Mouse (Mus musculus): Measurements from ENCODE around the gene Cfap77. TPM values are rescaled to one million over a fixed set of nuclear protein-coding genes. Genes with fewer than 3 reads are reported as not detected.

Cfap77 gene
- polyA plus RNA-seq, 1 experiment from 2014 or later: 0.55 TPM

DNA sequence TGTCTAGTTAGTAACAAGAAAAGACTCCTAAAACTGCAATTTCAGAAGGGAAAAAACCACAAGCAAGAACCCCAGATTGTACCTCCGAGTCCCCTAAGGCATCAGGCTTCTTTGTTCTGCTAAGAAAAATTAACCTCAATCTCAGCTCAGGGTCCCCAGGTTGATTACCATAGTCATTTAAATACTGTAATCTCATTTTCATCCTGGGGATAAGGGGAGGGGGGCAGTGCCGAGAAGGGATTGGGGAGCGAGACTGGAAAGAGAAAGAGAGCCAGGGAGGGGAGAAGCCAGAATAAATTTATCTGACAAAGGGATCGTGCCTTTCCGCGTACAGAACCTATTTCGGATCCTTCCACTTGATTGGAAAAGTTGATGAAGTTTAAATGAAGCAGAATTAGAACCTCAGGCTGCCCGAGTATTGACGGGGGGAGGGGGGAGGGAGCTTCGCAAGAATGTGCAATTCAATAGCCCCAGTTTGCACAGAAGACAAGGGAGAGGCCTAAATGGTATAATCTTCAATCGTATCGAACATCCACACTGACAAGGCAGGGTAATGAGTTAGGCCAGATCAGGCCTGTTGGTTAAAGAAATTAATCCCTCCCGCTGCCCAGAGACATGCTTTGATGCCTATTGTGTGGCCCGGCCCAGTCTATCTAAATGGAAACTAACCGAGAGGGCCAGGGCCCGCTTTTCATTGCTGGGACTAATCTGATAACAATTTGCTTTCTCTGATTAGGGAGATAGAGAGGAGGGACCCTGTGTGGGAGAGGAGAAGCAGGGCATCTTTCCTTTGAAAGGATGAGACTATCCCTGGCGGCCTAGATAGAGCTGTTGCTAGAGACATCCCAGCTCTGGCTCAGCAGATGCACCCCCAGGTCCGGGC lies 14.0 kb downstream of the Cfap77 start:
- Histone ChIP-seq H3K4me1 (replicated peaks; ENCODE audit: control insufficient read depth, insufficient read depth, low read length) (peaks cover 6% of the 10 kb centered on the region), H3K36me3 (ENCODE audit: control insufficient read depth, insufficient read depth, low read length) (no peaks in the 10 kb centered on the region), H3K9me3 (ENCODE audit: control insufficient read depth, low read length) (no peaks in the 10 kb centered on the region), H3K9ac (ENCODE audit: low read length) (no peak overlapping the region), H3K4me2 (ENCODE audit: low read depth, low read length, severe bottlenecking) (peak overlapping the region; percentile 9; the same call in 1 of the 2 replicates), H3K27ac (ENCODE audit: low read depth, low read length) (no peak overlapping the region), H3K27me3 (ENCODE audit: control insufficient read depth, insufficient read depth, low read length) (peaks cover 90% of the 10 kb centered on the region), H3K4me3 (ENCODE audit: low read depth, low read length) (no peak overlapping the region)
- under 1% methylated on average over 18 of the region's 18 CpGs for WGBS
- ATAC-seq (replicated peaks; ENCODE audit: low FRiP score): no peak; the same call in 1 of the 2 replicates
- DNase-seq (ENCODE audit: low spot score): peak; percentile 63

DNA sequence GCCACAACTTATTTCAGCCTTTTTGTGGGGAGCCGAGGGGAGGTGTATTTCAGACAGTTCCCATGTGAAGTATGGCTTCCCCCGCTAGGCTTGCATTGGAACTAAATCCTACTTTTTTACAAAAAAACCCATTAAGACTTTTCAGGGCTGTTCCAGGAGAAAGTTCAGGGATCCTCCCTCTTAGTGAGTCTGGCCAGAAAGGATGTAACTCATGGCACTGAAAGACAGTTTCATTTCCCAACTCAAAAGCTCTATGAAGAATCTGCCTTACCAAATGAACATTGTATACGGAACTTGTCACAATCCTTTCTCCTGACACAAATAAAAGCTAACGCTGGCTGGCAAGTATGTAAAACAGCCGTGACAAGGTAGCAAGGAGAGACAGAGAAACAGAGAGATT lies 15.1 kb downstream of the Cfap77 start:
- no peak overlapping the region for H3K9ac ChIP-seq (ENCODE audit: low read length)
- peaks cover 83% of the 10 kb centered on the region for H3K27me3 ChIP-seq (ENCODE audit: control insufficient read depth, insufficient read depth, low read length)
- H3K4me1 ChIP-seq (replicated peaks; ENCODE audit: control insufficient read depth, insufficient read depth, low read length): peaks cover 6% of the 10 kb centered on the region
- ATAC-seq (replicated peaks; ENCODE audit: low FRiP score) (no peak), DNase-seq (ENCODE audit: low spot score) (no peak)
- no peak overlapping the region for H3K27ac ChIP-seq (ENCODE audit: low read depth, low read length)
- 13% methylated on average over 5 of the region's 5 CpGs for WGBS
- H3K9me3 ChIP-seq (ENCODE audit: control insufficient read depth, low read length): no peaks in the 10 kb centered on the region
- no peak overlapping the region for H3K4me3 ChIP-seq (ENCODE audit: low read depth, low read length)
- no peaks in the 10 kb centered on the region for H3K36me3 ChIP-seq (ENCODE audit: control insufficient read depth, insufficient read depth, low read length)
- no peak overlapping the region for H3K4me2 ChIP-seq (ENCODE audit: low read depth, low read length, severe bottlenecking)

DNA sequence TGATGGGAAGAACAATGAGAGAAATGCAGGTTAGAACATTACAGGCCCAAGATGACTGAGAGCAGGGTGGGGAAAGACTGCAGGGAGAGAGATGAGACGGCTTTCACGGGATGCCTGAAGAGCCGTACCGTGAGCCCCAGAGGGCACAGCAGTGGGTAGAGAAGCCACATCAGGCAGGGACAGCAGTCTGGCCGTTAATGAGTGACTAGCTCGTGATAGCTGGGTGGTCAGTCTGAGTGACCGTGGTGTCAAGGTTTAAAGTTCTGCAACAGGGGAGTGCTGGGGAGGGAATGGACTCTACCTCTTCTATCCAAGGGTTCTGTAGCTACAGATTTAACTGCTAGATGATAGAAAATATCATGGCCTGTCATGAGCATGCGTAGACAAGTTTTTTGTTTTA lies 19.2 kb downstream of the Cfap77 start:
- Histone ChIP-seq H3K27me3 (ENCODE audit: control insufficient read depth, insufficient read depth, low read length) (peaks cover 78% of the 10 kb centered on the region), H3K9me3 (ENCODE audit: control insufficient read depth, low read length) (no peaks in the 10 kb centered on the region), H3K27ac (ENCODE audit: low read depth, low read length) (no peak overlapping the region), H3K9ac (ENCODE audit: low read length) (no peak overlapping the region), H3K4me1 (replicated peaks; ENCODE audit: control insufficient read depth, insufficient read depth, low read length) (peaks cover 8% of the 10 kb centered on the region), H3K4me3 (ENCODE audit: low read depth, low read length) (no peak overlapping the region), H3K4me2 (ENCODE audit: low read depth, low read length, severe bottlenecking) (no peak overlapping the region), H3K36me3 (ENCODE audit: control insufficient read depth, insufficient read depth, low read length) (no peaks in the 10 kb centered on the region)
- ATAC-seq (replicated peaks; ENCODE audit: low FRiP score) (no peak), DNase-seq (ENCODE audit: low spot score) (no peak)
- 41% methylated on average over 8 of the region's 8 CpGs for WGBS

DNA sequence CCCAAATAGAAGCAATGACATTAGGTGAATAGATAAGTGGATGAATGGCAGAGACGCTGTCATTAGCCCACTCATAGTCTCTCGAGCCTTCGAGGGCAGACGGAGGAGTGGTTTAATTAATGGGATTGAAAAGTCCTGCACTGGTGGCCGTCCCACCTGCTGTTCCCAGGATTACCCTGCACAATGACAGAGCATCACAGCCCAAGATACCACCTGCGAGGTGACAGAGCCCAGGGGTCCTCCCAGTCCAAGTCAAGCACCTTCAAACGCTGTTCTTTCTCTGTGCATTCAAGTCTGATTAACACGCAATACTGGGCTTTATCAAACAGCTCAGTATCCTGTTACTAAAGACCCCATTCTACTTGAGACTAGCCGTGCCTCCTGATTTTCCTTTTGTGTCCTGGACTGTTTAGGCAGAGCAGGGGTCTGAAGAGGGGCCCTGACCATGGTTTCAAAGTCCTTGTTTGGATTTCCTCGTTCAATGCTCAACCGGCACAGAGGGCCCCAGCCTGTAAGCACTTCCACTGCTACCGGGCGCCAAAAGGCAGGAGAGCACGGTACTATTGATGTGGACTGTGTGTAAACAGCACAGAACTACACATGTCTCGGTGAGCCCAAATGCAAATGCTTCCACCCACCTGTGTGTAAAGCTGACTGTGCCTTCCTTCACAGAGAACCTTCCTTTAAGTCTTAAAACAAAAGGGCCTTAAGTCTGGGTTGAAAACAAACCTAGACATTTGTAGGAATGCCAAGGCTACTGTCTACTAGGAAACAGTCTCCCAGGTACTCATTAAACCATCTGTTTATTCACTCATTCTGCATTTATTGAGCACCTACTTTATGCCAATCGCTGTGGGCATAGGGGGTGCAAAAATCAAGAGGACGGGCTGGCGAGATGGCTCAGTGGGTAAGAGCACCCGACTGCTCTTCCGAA lies 20.1 kb downstream of the Cfap77 start:
- Histone ChIP-seq H3K9me3 (ENCODE audit: control insufficient read depth, low read length) (no peaks in the 10 kb centered on the region), H3K4me3 (ENCODE audit: low read depth, low read length) (no peak overlapping the region), H3K27ac (ENCODE audit: low read depth, low read length) (no peak overlapping the region), H3K9ac (ENCODE audit: low read length) (no peak overlapping the region), H3K4me2 (ENCODE audit: low read depth, low read length, severe bottlenecking) (no peak overlapping the region), H3K36me3 (ENCODE audit: control insufficient read depth, insufficient read depth, low read length) (no peaks in the 10 kb centered on the region), H3K27me3 (ENCODE audit: control insufficient read depth, insufficient read depth, low read length) (peaks cover 77% of the 10 kb centered on the region), H3K4me1 (replicated peaks; ENCODE audit: control insufficient read depth, insufficient read depth, low read length) (peaks cover 10% of the 10 kb centered on the region)
- DNase-seq (ENCODE audit: low spot score) (no peak), ATAC-seq (replicated peaks; ENCODE audit: low FRiP score) (peak; percentile 55; the same call in 1 of the 2 replicates)
- WGBS: 32% methylated on average over 20 of the region's 20 CpGs

DNA sequence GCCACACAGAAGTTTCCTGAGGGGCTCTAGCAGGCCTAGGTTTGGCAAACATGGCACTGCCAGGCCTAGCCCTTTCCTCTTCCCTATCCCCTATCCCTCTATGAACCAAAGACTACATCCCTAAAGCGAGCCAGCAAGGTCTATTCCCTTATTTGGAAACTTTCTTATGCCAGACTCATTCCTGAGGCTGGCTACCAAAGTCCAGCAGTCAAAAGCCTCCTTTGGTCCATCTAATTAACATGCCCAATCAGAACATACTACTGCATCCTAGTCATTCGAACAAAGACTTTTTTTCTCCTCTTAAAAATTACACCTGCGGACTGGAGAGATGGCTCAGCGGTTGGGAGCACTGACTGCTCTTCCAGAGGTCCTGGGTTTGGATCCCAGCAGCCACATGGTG lies 22.9 kb downstream of the Cfap77 start:
- no peak for ATAC-seq (replicated peaks; ENCODE audit: low FRiP score)
- H3K9ac ChIP-seq (ENCODE audit: low read length): no peak overlapping the region
- no peaks in the 10 kb centered on the region for H3K9me3 ChIP-seq (ENCODE audit: control insufficient read depth, low read length)
- H3K4me1 ChIP-seq (replicated peaks; ENCODE audit: control insufficient read depth, insufficient read depth, low read length): peaks cover 10% of the 10 kb centered on the region
- no peak for DNase-seq (ENCODE audit: low spot score)
- 83% methylated on average over 4 of the region's 4 CpGs for WGBS
- H3K36me3 ChIP-seq (ENCODE audit: control insufficient read depth, insufficient read depth, low read length): no peaks in the 10 kb centered on the region
- peaks cover 63% of the 10 kb centered on the region for H3K27me3 ChIP-seq (ENCODE audit: control insufficient read depth, insufficient read depth, low read length)
- no peak overlapping the region for H3K27ac ChIP-seq (ENCODE audit: low read depth, low read length)
- no peak overlapping the region for H3K4me3 ChIP-seq (ENCODE audit: low read depth, low read length)
- no peak overlapping the region for H3K4me2 ChIP-seq (ENCODE audit: low read depth, low read length, severe bottlenecking)

DNA sequence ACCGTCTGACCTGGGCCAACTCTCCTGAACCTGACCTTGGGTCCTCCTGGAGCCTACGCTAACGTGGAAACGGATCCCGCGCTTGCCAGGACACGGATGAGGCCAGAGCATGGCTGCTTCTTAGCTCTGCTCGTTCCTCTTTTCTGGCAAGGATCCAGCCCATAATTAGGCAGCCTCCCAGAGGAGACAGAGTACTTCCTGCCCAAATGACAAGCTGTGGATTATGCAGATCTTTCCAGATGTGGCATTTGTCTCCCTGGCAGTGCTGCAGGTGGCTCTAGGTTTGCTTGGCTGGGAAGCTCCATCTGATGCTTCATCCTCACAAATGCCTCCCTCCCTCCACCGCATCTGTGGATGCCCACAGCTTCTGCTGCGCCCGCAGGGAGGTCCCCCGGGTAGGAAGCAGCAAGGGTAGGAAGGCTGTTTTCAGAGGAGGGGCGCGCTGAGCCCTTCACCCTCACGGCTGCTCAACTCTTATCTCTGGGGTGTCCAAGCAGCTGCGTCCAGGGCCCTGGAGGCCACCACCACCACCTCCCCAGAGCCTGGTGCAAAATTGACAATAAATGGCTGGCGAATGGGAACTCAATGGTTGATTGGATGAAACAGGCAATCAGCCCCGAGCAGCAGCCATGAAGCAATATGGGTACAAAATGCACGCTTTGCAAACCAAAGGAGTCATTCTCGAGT lies 24.7 kb downstream of the Cfap77 start:
- H3K4me3 ChIP-seq (ENCODE audit: low read depth, low read length): no peak overlapping the region
- no peak overlapping the region for H3K9ac ChIP-seq (ENCODE audit: low read length)
- ATAC-seq (replicated peaks; ENCODE audit: low FRiP score) (no peak), DNase-seq (ENCODE audit: low spot score) (no peak)
- no peaks in the 10 kb centered on the region for H3K36me3 ChIP-seq (ENCODE audit: control insufficient read depth, insufficient read depth, low read length)
- WGBS: 52% methylated on average over 20 of the region's 20 CpGs
- peaks cover 49% of the 10 kb centered on the region for H3K27me3 ChIP-seq (ENCODE audit: control insufficient read depth, insufficient read depth, low read length)
- peaks cover 10% of the 10 kb centered on the region for H3K4me1 ChIP-seq (replicated peaks; ENCODE audit: control insufficient read depth, insufficient read depth, low read length)
- H3K9me3 ChIP-seq (ENCODE audit: control insufficient read depth, low read length): no peaks in the 10 kb centered on the region
- no peak overlapping the region for H3K27ac ChIP-seq (ENCODE audit: low read depth, low read length)
- H3K4me2 ChIP-seq (ENCODE audit: low read depth, low read length, severe bottlenecking): no peak overlapping the region

DNA sequence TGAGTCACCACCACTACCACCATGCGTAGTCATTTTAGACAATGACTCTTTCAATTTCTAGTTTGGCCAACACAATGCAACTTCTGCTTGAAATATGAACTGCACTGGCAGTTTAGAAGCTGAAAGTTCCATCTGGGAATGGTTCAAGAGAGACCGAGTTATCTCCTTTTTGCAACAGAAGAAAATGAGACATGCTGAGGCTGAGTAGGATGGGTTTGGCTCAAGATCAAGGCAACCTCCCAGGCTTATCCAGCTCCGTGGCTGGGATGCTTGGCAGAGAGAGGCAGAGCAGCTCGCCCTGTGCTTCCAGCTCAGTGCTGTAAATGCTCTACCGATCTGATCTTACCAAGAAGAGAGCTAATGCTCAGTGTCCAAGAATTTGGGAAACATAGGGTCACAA lies 29.6 kb downstream of the Cfap77 start:
- Histone ChIP-seq H3K4me1 (replicated peaks; ENCODE audit: control insufficient read depth, insufficient read depth, low read length) (0 out of 2 replicates have a peak, but pooled peaks cover 2% of the 10 kb centered on the region), H3K4me3 (ENCODE audit: low read depth, low read length) (no peak overlapping the region), H3K9me3 (ENCODE audit: control insufficient read depth, low read length) (no peaks in the 10 kb centered on the region), H3K27me3 (ENCODE audit: control insufficient read depth, insufficient read depth, low read length) (peaks cover 21% of the 10 kb centered on the region), H3K4me2 (ENCODE audit: low read depth, low read length, severe bottlenecking) (no peak overlapping the region), H3K9ac (ENCODE audit: low read length) (no peak overlapping the region), H3K27ac (ENCODE audit: low read depth, low read length) (no peak overlapping the region), H3K36me3 (ENCODE audit: control insufficient read depth, insufficient read depth, low read length) (no peaks in the 10 kb centered on the region)
- ATAC-seq (replicated peaks; ENCODE audit: low FRiP score): no peak
- WGBS: 87% methylated on average over 5 of the region's 5 CpGs
- DNase-seq (ENCODE audit: low spot score): no peak

DNA sequence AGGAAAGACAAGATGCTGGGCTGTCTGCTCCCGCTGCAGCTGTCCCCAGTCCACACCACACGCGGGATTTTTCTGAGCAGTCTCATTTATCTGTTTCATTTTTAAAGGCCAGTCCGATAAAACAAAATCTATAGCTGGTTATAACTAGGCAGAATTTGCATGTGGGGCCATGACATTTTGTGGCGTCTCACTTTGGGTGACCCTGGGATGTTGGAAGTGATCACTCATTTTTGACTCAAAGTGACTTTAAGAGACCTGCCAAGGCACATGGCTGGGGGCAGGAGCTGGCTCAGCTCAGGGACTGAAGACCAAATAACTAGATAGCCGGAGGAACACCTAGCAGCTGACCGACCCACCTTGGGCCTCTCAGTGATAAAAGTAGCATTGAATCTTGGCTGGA lies 31.9 kb downstream of the Cfap77 start:
- ATAC-seq (replicated peaks; ENCODE audit: low FRiP score) (no peak), DNase-seq (ENCODE audit: low spot score) (no peak)
- Histone ChIP-seq H3K9ac (ENCODE audit: low read length) (no peak overlapping the region), H3K27ac (ENCODE audit: low read depth, low read length) (no peak overlapping the region), H3K4me1 (replicated peaks; ENCODE audit: control insufficient read depth, insufficient read depth, low read length) (no peaks in the 10 kb centered on the region), H3K9me3 (ENCODE audit: control insufficient read depth, low read length) (no peaks in the 10 kb centered on the region), H3K27me3 (ENCODE audit: control insufficient read depth, insufficient read depth, low read length) (peaks cover 6% of the 10 kb centered on the region; the same call in 1 of the 2 replicates), H3K36me3 (ENCODE audit: control insufficient read depth, insufficient read depth, low read length) (no peaks in the 10 kb centered on the region), H3K4me2 (ENCODE audit: low read depth, low read length, severe bottlenecking) (no peak overlapping the region), H3K4me3 (ENCODE audit: low read depth, low read length) (no peak overlapping the region)
- WGBS: 83% methylated on average over 7 of the region's 7 CpGs

All from forebrain, embryonic 11.5 days (tissue).